Comparison of ENCODE assay signal across 7 mouse cellular contexts in the genomic region with DNA sequence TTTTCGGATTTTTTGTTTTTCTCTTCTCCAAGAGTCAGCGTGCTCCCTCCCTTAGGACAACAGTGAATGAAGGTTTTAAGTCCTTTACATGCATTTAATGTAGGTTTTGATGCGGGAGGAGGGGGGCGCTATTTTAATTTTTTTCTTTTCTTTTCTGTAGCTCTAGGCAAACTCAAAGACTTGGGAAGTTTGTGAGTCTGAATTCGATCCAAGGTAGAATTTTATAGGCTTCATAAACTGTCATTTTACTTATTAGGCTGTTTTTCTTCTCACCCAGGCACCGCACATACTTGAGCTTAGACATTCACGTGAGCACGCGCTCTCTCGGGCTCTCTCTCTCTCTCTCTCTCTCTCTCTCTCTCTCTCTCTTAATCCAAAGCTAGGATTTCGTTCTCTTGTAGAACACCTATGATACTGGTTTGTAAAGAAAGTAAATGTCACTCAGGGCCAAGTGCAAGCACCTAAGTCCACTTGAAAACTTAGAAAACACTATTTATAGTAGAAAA. TPM values are rescaled to one million over a fixed set of nuclear protein-coding genes. Genes with fewer than 3 reads are reported as not detected.
DNase-seq lines count a peak whose midpoint lies in the region; ATAC-seq and TF ChIP-seq lines count a peak whose summit lies in the region.

No protein-coding gene starts in this region.

- H3K4me3 ChIP-seq in megakaryocyte, embryonic 14.5 days (replicated peaks), result peak overlapping the region; percentile 92
- peak overlapping the region; percentile 78 for H3K4me3 ChIP-seq in embryonic facial prominence, embryonic 15.5 days (replicated peaks)
- peak overlapping the region; percentile 76 for H3K4me3 ChIP-seq in limb, embryonic 14.5 days (replicated peaks; ENCODE audit: low read length)
- H3K4me3 ChIP-seq in stomach, embryonic 15.5 days (replicated peaks), result peak overlapping the region; percentile 66

- no peak overlapping the region for H3K9ac ChIP-seq in embryonic facial prominence, embryonic 15.5 days
- peak overlapping the region; percentile 38; the same call in 1 of the 2 replicates for H3K9ac ChIP-seq in limb, embryonic 14.5 days (ENCODE audit: low read depth, low read length, severe bottlenecking)
- peak overlapping the region; percentile 71; the same call in 1 of the 2 replicates for H3K9ac ChIP-seq in stomach, embryonic 15.5 days

- WGBS in embryonic facial prominence, embryonic 15.5 days, result 5% methylated on average over 11 of the region's 11 CpGs
- 2% methylated on average over 11 of the region's 11 CpGs for WGBS in limb, embryonic 14.5 days
- WGBS in stomach, embryonic 15.5 days, result 10% methylated on average over 11 of the region's 11 CpGs

- peaks cover 38% of the 10 kb centered on the region for H3K4me1 ChIP-seq in megakaryocyte, embryonic 14.5 days
- peaks cover 38% of the 10 kb centered on the region for H3K4me1 ChIP-seq in embryonic facial prominence, embryonic 15.5 days
- H3K4me1 ChIP-seq in limb, embryonic 14.5 days (ENCODE audit: control insufficient read depth, insufficient read depth, low read length), result peaks cover 22% of the 10 kb centered on the region
- H3K4me1 ChIP-seq in stomach, embryonic 15.5 days, result peaks cover 12% of the 10 kb centered on the region; the same call in 1 of the 2 replicates

- H3K27me3 ChIP-seq in megakaryocyte, embryonic 14.5 days (replicated peaks), result peaks cover 40% of the 10 kb centered on the region
- H3K27me3 ChIP-seq in embryonic facial prominence, embryonic 15.5 days, result no peaks in the 10 kb centered on the region; the same call in 1 of the 2 replicates
- H3K27me3 ChIP-seq in limb, embryonic 14.5 days (ENCODE audit: control insufficient read depth, insufficient read depth, low read length), result no peaks in the 10 kb centered on the region
- H3K27me3 ChIP-seq in stomach, embryonic 15.5 days (replicated peaks), result no peaks in the 10 kb centered on the region

- H3K27ac ChIP-seq in embryonic facial prominence, embryonic 15.5 days (replicated peaks), result no peak overlapping the region
- no peak overlapping the region for H3K27ac ChIP-seq in limb, embryonic 14.5 days (replicated peaks; ENCODE audit: low read depth, low read length)
- H3K27ac ChIP-seq in stomach, embryonic 15.5 days, result no peak overlapping the region

- peak overlapping the region; percentile 94 for H3K4me2 ChIP-seq in embryonic facial prominence, embryonic 15.5 days (replicated peaks)
- H3K4me2 ChIP-seq in limb, embryonic 14.5 days (replicated peaks; ENCODE audit: low read depth, low read length, severe bottlenecking), result peak overlapping the region; percentile 94
- H3K4me2 ChIP-seq in stomach, embryonic 15.5 days, result peak overlapping the region; percentile 79

- no peak for ATAC-seq in megakaryocyte, adult 5-6 weeks (ENCODE audit: poor library complexity, severe bottlenecking)
- no peak for ATAC-seq in embryonic facial prominence, embryonic 15.5 days (ENCODE audit: insufficient number of reproducible peaks, low FRiP score, low TSS enrichment, low read depth)
- no peak for ATAC-seq in limb, embryonic 14.5 days (ENCODE audit: low FRiP score, low read depth)
- ATAC-seq in stomach, embryonic 15.5 days (ENCODE audit: insufficient read depth, low FRiP score, low read depth), result no peak

- no peaks in the 10 kb centered on the region for H3K9me3 ChIP-seq in megakaryocyte, embryonic 14.5 days
- no peaks in the 10 kb centered on the region for H3K9me3 ChIP-seq in embryonic facial prominence, embryonic 15.5 days (replicated peaks)
- no peaks in the 10 kb centered on the region for H3K9me3 ChIP-seq in limb, embryonic 14.5 days (ENCODE audit: control insufficient read depth, low read length)
- H3K9me3 ChIP-seq in stomach, embryonic 15.5 days, result no peaks in the 10 kb centered on the region

- DNase-seq in limb, embryonic 14.5 days (ENCODE audit: low spot score), result peak; percentile 30
- DNase-seq in layer of hippocampus, postnatal 10 days (ENCODE audit: low spot score in 2 of 2), result no peak
- DNase-seq in cerebellum, adult 9-10 months, result no peak

- no peak for TF ChIP-seq POLR2A in limb, embryonic 14.5 days (IDR thresholded peaks at IDR 0.05; ENCODE audit: borderline replicate concordance, extremely low read depth, insufficient read depth, insufficient read length)

- H3K36me3 ChIP-seq in megakaryocyte, embryonic 14.5 days (replicated peaks; ENCODE audit: low read length), result no peaks in the 10 kb centered on the region
- no peaks in the 10 kb centered on the region for H3K36me3 ChIP-seq in embryonic facial prominence, embryonic 15.5 days
- H3K36me3 ChIP-seq in limb, embryonic 14.5 days (ENCODE audit: control insufficient read depth, insufficient read depth, low read length), result no peaks in the 10 kb centered on the region
- no peaks in the 10 kb centered on the region for H3K36me3 ChIP-seq in stomach, embryonic 15.5 days

RNA-seq across cellular contexts. Expression of gene Syde2, which starts 2.0 kb away (rescaled TPM):
- polyA plus RNA-seq in megakaryocyte, embryonic 14.5 days (2012; ENCODE audit: insufficient read depth, low replicate concordance), result 0.03 TPM in 1 of 2 replicates, not detected in the other
- 0.25 and 0.52 TPM in 2 replicates for total RNA-seq in megakaryocyte, adult 5-6 weeks (2015)
- 0.44 and 0.53 TPM in 2 replicates for total RNA-seq in megakaryocyte, adult 5-6 weeks (2017)
- polyA plus RNA-seq in embryonic facial prominence, embryonic 15.5 days (2015; fragmentation: Nextera tagmentation; extraction: Ambion mirVana), result 1.6 and 1.7 TPM in 2 replicates
- polyA plus RNA-seq in limb, embryonic 14.5 days (2012; rRNA removed), result 5.3 and 6.0 TPM in 2 replicates
- polyA plus RNA-seq in limb, embryonic 14.5 days (2014; fragmentation: Nextera tagmentation; extraction: Ambion mirVana), result 2.6 and 2.8 TPM in 2 replicates
- polyA plus RNA-seq in stomach, embryonic 15.5 days (2015; fragmentation: Nextera tagmentation; extraction: Ambion mirVana), result 2.0 and 2.1 TPM in 2 replicates
- total RNA-seq in layer of hippocampus, postnatal 10 days (2021), result 1 to 10 TPM; 3.5 to 3.7 TPM

RNA-seq across cellular contexts. Expression of gene 2410004B18Rik, which starts 51.8 kb away (rescaled TPM):
- 30.4 and 32.2 TPM in 2 replicates for polyA plus RNA-seq in megakaryocyte, embryonic 14.5 days (2012; ENCODE audit: insufficient read depth, low replicate concordance)
- 33.0 and 47.7 TPM in 2 replicates for total RNA-seq in megakaryocyte, adult 5-6 weeks (2015)
- 14.4 and 15.8 TPM in 2 replicates for total RNA-seq in megakaryocyte, adult 5-6 weeks (2017)
- polyA plus RNA-seq in embryonic facial prominence, embryonic 15.5 days (2015; fragmentation: Nextera tagmentation; extraction: Ambion mirVana), result 49.1 and 49.9 TPM in 2 replicates
- 25.9 and 31.2 TPM in 2 replicates for polyA plus RNA-seq in limb, embryonic 14.5 days (2012; rRNA removed)
- polyA plus RNA-seq in limb, embryonic 14.5 days (2014; fragmentation: Nextera tagmentation; extraction: Ambion mirVana), result 45.6 and 47.8 TPM in 2 replicates
- 47.6 and 49.0 TPM in 2 replicates for polyA plus RNA-seq in stomach, embryonic 15.5 days (2015; fragmentation: Nextera tagmentation; extraction: Ambion mirVana)
- total RNA-seq in layer of hippocampus, postnatal 10 days (2021), result 10 to 100 TPM; 35.8 to 44.8 TPM
